Mouse (Mus musculus) testis, adult 2 months (tissue): ENCODE data around the gene Tmem50a.
"Not testable (repeated sequence)": the region's sequence is repeated elsewhere in the genome, so short reads cannot be mapped to it uniquely, and the experiment has no call there.

ENCODE experiments used
- CTCF ChIP-seq: fragments of 200-500 bp; IDR thresholded peaks from 2 replicates; pipeline ENCODE4 v1.5.1; 2012; ENCODE audit warnings: low read depth, mild to moderate bottlenecking, inconsistent platforms, low read length, moderate library complexity; ENCODE audit not compliant: control insufficient read depth, insufficient read depth, insufficient replicate concordance
- POLR2A ChIP-seq: fragments of 200-500 bp; IDR thresholded peaks from 2 replicates; pipeline ENCODE4 v1.6.1; 2012; ENCODE audit warnings: low read depth, mild to moderate bottlenecking, inconsistent platforms, low read length, moderate library complexity; ENCODE audit not compliant: control insufficient read depth

GRCm38 (mm10) chr4:134911406-134911805 is 3.4 kb downstream of the Tmem50a start:
- not testable (repeated sequence) for TF ChIP-seq CTCF, POLR2A
